Mouse (Mus musculus) spleen, postnatal 10 days (tissue): ENCODE results near the gene Kel.

Source experiments
- DNase-seq, 2 experiments: peaks; one replicate each; pipeline ENCODE4 v3.0.0; 2021 to 2022; ENCODE audit warnings: low spot score in 2 of 2

Kel gene

GRCm38 (mm10) chr6:41704123-41704522 lies at the start of gene Kel:
Kel (minus strand) TSS chr6:41704339.
- DNase-seq, result peak; percentile 75 to 76

GRCm38 (mm10) chr6:41744664-41745392 lies 40.7 kb upstream of the Kel start:
- DNase-seq, result no peak

- no peak for DNase-seq
Measured at GRCm38 (mm10) chr6:41741101-41741500, 37.0 kb upstream of the Kel start.

DNA sequence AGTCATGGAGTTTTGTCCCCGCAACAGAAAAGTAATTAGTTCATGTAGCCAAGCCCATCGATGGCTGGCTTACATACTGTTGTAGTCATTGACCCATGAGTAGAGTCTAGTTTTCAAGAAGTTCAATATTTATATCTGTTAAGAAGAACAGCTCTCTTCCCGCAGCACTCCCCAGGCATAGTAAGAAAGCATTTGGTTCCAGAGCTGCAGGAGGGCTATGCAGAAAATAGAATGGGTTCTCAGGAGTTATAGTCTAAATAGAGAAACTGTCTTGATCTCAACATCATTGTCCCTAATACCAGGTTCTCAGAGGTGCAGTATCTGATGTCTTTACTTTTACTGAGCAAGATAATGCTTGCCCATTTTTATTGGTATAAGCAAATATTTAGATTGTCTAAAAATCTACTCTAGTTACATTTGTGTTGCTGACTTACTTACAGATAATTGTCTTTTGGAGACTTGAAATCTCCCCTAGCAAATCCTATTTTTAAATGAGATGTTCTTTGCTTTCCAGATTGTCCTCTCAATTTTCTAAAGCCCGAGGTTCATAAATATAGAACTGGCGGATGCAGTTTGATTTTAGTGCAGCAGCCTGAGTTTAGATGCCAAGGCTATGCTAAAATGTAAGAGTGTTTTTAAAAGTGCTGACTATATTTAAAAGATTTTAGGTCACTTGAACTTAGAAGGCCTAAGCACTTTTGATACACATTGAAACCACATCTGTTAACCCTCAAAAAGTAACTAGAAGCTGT lies 30.8 kb upstream of the Kel start:
- DNase-seq, result no peak

DNA sequence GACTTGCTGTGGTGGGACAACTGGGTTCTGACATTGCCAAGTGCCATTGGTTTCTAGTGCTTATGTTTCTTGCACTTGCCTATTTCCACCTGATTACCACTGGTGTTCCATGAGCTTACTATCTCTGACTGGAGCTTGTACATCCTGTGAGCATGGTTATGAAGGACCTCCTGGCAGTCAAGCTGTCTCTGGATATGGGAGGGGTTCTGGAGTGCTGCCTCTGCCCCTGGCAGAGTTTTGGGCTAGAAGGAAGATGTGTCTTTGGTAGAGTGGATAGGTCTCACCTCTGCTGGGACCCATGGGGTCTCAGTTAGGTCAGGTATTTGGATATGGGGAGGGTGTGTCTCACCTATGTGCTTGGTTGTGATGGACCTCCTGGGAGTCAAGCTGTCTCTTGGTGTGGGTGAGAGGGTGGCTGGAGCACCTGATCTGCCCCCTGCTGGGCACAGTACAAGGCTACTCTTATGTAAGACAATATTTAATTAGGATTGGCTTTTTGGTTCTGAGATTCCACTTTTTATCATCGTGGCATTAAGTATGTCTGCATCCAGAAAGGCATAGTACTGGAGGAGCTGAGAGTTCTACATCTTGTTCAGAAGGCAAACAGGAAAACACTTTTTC lies 24.0 kb upstream of the Kel start:
- DNase-seq, result peak in 1 of 2 experiments; percentile 62

GRCm38 (mm10) chr6:41721430-41721829 lies 17.3 kb upstream of the Kel start:
- no peak for DNase-seq

GRCm38 (mm10) chr6:41710281-41710680 lies 6.1 kb upstream of the Kel start:
- no peak for DNase-seq

DNA sequence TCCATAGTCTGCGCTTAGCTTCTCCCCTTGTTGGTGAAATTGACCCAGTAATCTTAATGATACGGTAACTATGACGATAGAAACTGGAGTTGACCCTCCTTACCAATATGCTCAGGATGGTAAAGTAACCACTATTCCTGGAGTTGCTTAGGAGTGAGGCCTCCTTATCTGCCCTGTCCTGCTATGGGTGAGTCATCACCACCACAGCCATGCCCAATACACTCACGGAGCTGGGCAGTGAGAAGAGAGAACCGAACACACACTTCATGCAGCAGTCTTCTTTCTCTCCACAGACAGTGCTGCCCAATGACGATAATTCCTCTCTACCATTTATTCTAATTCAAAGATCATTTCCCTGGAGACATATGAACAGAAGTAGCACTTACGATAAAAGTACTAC lies 2.1 kb upstream of the Kel start:
- peak; percentile 50 to 67 for DNase-seq

- peak; percentile 75 to 83 for DNase-seq
Measured at GRCm38 (mm10) chr6:41702928-41703327, 1.2 kb downstream of the Kel start.

DNA sequence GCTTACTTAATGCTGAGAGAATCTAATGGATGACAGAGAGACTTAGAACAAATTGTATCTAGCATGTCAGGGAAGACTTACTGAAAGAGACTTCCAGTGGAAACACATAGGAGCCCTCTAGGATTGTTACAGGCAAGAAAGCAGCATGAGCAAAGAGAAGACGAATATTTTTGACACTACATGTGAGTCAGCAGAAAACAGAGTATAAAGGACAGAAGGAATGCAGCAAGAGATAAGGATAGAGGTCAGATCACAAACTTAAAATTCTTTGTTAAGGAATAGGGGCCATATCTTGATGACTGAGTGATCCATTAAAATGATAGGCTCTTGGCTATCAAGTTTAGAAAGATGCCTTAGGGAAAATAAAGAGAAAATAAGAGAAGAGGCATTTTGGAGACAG lies 2.9 kb downstream of the Kel start:
- no peak for DNase-seq

- DNase-seq, result no peak
Measured at GRCm38 (mm10) chr6:41694407-41694806, 9.7 kb downstream of the Kel start.

DNA sequence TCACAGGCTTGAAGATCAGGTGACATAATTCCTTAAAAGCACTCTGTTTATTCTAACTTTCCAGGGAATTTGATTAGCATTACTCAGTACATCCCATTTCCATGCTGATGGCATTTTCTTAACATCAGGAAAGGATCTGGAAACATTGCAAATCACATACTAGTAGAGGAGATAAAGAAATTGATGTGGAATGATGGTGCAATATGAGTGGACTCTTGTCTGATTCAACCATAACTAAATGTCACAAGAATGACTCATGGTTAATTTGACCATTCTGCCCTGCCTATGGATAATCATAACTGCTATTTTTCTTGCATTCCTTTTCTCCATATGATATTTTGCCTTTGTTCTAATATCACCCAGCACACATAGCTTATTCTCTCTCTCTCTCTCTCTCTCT lies 11.9 kb downstream of the Kel start:
- no peak for DNase-seq

GRCm38 (mm10) chr6:41685596-41685995 lies 18.5 kb downstream of the Kel start:
- no peak for DNase-seq

- DNase-seq, result no peak
Measured at GRCm38 (mm10) chr6:41684911-41685310, 19.2 kb downstream of the Kel start.

DNA sequence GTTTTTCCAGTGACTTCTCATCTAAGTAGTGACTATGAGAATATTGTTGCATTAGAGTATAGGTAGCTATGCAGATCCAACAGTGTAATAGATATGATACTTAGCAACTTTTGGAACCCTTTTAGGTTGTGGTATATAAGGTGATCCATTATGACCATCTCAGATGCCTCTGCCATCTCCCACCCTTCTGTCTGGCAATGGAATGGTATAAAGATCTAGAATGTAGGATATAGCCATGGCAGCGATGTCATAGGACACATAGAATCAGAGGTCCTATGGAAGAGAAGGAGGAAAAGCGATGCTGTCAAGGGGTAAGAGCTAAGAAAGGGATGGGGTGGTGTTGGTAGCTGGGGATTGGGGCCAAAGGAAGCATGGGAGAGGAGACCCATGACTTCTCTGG lies 20.0 kb downstream of the Kel start, which contains the start of gene Llcfc1:
TSS of gene Llcfc1 (plus strand) at position 301 of the 400 bp plus-strand sequence.
- DNase-seq, result no peak

DNA sequence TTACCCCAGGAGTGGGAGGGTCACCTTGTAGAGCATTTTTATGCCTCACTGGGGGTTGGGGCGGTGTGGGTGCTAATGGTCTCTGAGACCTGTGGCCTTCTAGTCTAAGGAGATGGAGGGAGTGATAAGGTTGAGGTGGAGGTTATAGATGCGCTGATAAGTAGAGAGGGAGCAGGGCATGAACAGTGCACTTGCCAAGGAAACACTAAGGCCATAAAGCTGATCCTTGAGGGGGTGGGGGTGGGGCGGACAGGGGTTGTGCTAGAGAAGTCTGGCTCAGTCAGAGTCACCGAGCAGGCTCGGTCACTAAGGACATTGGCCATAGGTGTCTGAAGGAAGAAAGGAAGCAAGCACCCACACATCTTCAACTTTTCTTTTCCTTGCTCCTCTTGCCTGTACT lies 22.5 kb downstream of the Kel start:
- no peak for DNase-seq

DNA sequence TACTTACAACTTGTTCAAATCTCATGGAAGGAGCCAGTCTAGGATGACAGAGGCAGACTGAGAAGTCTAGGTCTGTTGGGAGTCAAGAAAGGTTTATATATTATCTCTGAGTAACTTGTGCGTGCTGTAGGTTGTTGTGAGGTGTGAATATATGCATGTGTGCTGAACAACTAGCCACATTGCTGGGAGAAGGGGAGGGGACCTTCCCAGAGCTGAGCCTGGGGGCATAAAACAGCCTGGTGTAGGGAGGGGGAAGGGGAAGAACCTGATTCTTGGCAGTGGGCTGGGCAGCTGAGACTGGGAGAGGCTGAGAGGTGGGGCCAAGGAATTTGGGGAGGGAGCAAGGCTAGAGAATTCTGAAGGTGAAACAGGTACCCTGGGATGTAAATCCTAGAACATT lies 23.5 kb downstream of the Kel start, which contains the start of gene Trpv5:
TSS of gene Trpv5 (minus strand) at position 101 of the 400 bp plus-strand sequence.
- no peak for DNase-seq

GRCm38 (mm10) chr6:41676530-41676929 lies 27.6 kb downstream of the Kel start:
- DNase-seq, result no peak

DNA sequence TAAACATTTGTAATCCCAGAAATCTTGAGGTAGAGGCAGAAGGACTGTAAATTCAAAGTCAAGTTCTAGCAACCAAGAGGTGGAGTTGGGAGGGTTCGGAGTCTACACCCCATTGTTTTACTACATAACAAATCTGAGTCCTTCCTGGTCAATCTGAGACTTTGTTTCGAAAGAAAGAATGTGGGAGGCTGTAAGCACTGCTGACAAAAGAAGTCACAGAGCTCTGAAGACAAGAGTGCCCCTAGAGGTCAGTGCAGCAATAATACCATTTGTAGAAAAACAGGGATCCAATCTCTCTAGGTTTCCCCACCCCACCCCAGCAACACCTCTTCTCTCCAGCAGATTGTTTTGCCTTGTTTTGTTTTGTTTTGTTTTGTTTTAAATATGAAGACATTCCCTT lies 41.8 kb downstream of the Kel start:
- DNase-seq, result no peak

DNA sequence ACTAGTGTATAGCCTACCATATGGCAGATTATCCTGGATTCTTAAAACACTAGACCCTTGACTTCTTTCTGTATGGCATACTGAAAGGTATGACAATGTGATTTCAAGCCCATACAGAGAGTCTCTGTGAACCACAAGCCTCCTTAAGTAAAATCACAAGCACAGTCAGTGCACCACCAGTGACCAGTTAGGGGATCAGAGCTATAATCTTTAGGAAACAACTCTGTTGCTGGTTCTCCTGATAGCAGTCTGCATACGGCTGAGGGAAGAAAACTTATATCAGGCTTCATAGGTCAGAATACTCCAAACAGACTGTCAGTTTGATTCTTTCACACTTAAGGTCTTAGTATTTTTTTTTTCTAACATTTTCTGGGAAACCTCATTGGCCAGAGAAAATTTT lies 45.7 kb downstream of the Kel start:
- no peak for DNase-seq

- no peak for DNase-seq
Measured at GRCm38 (mm10) chr6:41654648-41655047, 49.5 kb downstream of the Kel start.

GRCm38 (mm10) chr6:41653173-41653572 lies 51.0 kb downstream of the Kel start:
- DNase-seq, result no peak

DNA sequence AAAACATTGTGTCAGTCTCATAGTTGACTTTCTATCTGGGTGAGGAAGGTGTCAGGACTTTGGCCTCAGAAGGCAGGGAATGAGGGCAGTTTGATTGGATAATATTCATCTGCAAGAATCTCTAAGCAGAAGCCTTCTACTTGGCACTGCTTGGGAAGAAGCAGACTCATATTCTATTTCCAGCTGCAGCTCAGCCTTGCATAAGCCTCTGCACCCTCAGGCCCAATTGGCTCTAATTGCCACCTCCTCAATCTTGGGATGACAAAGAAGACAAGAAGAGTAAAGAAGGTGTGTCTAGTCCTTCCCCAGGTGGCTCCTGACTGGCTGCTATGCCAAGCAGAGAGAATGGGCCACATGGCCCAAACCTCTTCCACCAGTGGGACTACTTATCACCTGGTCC lies 57.5 kb downstream of the Kel start:
- no peak for DNase-seq
